Mouse (Mus musculus) right cerebral cortex, postnatal 4 days (tissue): ENCODE results near the gene Ddr1.
"Not testable (repeated sequence)": the region's sequence is repeated elsewhere in the genome, so short reads cannot be mapped to it uniquely, and the experiment has no call there.

ENCODE experiments used
- DNase-seq: peaks from one replicate; pipeline ENCODE4 v3.0.0-alpha.2; 2022

Gene Ddr1

GRCm38 (mm10) chr17:35704621-35705464 is at the start of gene Ddr1:
Gene Ddr1 (minus strand): TSS chr17:35704621.
- DNase-seq: peak; percentile 33

- no peak for DNase-seq
These were observed 49.2 kb upstream of the Ddr1 start for GRCm38 (mm10) chr17:35753668-35754067.

GRCm38 (mm10) chr17:35752221-35752811 is 47.9 kb upstream of the Ddr1 start:
- peak; percentile 42 for DNase-seq

GRCm38 (mm10) chr17:35749685-35750084 is 45.3 kb upstream of the Ddr1 start:
- no peak for DNase-seq

- DNase-seq: no peak
These were observed 39.9 kb upstream of the Ddr1 start for GRCm38 (mm10) chr17:35744361-35744760.

GRCm38 (mm10) chr17:35742948-35743347 is 38.5 kb upstream of the Ddr1 start:
- DNase-seq: no peak

GRCm38 (mm10) chr17:35741589-35742226 is 37.3 kb upstream of the Ddr1 start:
- DNase-seq: no peak

- DNase-seq: no peak
These were observed 36.0 kb upstream of the Ddr1 start for GRCm38 (mm10) chr17:35740276-35740880.

GRCm38 (mm10) chr17:35739675-35740074 is 35.3 kb upstream of the Ddr1 start:
- DNase-seq: peak; percentile 92

GRCm38 (mm10) chr17:35737743-35738142 is 33.3 kb upstream of the Ddr1 start:
- peak; percentile 74 for DNase-seq

- peak; percentile 69 for DNase-seq
These were observed 32.0 kb upstream of the Ddr1 start for GRCm38 (mm10) chr17:35736280-35736960.

GRCm38 (mm10) chr17:35734478-35734877 is 30.1 kb upstream of the Ddr1 start:
- DNase-seq: no peak

- no peak for DNase-seq
These were observed 29.0 kb upstream of the Ddr1 start for GRCm38 (mm10) chr17:35733398-35733797.

- DNase-seq: no peak
These were observed 27.2 kb upstream of the Ddr1 start for GRCm38 (mm10) chr17:35731431-35732145.

GRCm38 (mm10) chr17:35730112-35730511 is 25.7 kb upstream of the Ddr1 start:
- DNase-seq: not testable (repeated sequence)

- DNase-seq: no peak
These were observed 24.4 kb upstream of the Ddr1 start for GRCm38 (mm10) chr17:35728821-35729220.

GRCm38 (mm10) chr17:35727471-35728205 is 23.2 kb upstream of the Ddr1 start:
- DNase-seq: no peak

- DNase-seq: no peak
These were observed 22.6 kb upstream of the Ddr1 start for GRCm38 (mm10) chr17:35727028-35727427.

- DNase-seq: peak; percentile 91
These were observed 21.1 kb upstream of the Ddr1 start for GRCm38 (mm10) chr17:35725286-35726232.

GRCm38 (mm10) chr17:35721676-35722075 is 17.3 kb upstream of the Ddr1 start:
- no peak for DNase-seq
